Mouse (Mus musculus) embryonic fibroblast, embryonic 13.5 days (primary cell): ENCODE results near the gene Nrbp1.

ENCODE experiments used
- CTCF ChIP-seq: IDR thresholded peaks from 2 replicates; pipeline ENCODE4 v1.5.1; 2011; ENCODE audit warnings: mild to moderate bottlenecking, control low read depth, low read length, moderate library complexity, borderline replicate concordance; ENCODE audit not compliant: insufficient read depth
- POLR2A ChIP-seq: IDR thresholded peaks from 2 replicates; pipeline ENCODE4 v1.6.1; 2011; ENCODE audit warnings: low read depth, mild to moderate bottlenecking, control low read depth, low read length, moderate library complexity

- no peak for TF ChIP-seq CTCF
- TF ChIP-seq POLR2A, result peak; percentile 91
These were observed 50.7 kb downstream of the Nrbp1 start for GRCm38 (mm10) chr5:31291361-31291688.
